Mouse (Mus musculus): ENCODE results near the gene Zfp866.

- TF ChIP-seq UBTF (IDR thresholded peaks at IDR 0.05; ENCODE audit: low read depth, low read length) (no peak), CTCF (conservative IDR thresholded peaks at IDR 0.05 in 1 of 2, IDR thresholded peaks at IDR 0.05 in 1 of 2; ENCODE audit: low read depth in 2 of 2, low read length in 2 of 2) (no peak), POLR2AphosphoS2 (IDR thresholded peaks at IDR 0.05; ENCODE audit: low read depth, low read length) (no peak), TBP (conservative IDR thresholded peaks at IDR 0.05; ENCODE audit: low read depth, low read length) (no peak)
These were observed 38.5 kb downstream of the Zfp866 start for GRCm38 (mm10) chr8:69752437-69752836.
